Mouse (Mus musculus) B cell, adult 62 days (primary cell): ENCODE measurements around the gene Bmpr2. TPM values are rescaled to one million over a fixed set of nuclear protein-coding genes. Genes with fewer than 3 reads are reported as not detected.

Experiments used
- total RNA-seq: library from RNA; stranded (reverse); gene quantifications from 4 replicates; pipeline ENCODE4 v1.2.4, GENCODE M21; 2023

The Bmpr2 gene
- 0.77 to 2.4 TPM (median 1.9 TPM) in 4 replicates for total RNA-seq

DNA sequence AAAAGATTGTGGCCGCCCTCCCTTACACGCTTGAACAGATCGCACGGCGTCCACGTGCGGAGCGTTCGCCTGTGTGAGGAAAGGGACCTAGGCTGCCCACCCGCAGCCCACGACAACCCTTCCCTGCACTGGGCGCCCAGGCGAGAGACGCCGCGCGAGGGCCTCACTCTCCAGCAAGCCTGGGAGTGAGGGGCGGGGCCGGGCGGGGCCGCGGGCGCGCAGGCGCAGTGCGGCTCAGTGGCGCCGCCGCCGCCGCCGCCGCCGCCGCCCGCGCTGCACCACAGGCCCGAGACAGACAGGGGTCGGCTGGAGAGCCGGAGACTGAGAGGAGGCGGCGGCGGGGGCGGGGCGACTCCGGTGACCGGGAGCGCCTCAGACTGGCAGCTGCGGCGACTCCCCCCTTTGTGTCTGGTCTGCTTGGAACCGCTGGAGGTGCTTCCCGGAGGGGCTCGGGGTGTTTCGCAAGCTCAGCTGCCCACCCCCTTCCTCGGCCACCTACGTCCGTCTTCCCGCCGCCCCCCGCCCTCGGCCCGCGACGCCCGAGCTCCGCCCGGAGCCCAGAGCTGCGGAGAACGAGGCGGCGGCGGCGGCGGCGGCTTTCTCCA, at the start of gene Bmpr2:
Gene Bmpr2, plus strand, starts transcription at position 237 of the 605 bp plus-strand sequence.

DNA sequence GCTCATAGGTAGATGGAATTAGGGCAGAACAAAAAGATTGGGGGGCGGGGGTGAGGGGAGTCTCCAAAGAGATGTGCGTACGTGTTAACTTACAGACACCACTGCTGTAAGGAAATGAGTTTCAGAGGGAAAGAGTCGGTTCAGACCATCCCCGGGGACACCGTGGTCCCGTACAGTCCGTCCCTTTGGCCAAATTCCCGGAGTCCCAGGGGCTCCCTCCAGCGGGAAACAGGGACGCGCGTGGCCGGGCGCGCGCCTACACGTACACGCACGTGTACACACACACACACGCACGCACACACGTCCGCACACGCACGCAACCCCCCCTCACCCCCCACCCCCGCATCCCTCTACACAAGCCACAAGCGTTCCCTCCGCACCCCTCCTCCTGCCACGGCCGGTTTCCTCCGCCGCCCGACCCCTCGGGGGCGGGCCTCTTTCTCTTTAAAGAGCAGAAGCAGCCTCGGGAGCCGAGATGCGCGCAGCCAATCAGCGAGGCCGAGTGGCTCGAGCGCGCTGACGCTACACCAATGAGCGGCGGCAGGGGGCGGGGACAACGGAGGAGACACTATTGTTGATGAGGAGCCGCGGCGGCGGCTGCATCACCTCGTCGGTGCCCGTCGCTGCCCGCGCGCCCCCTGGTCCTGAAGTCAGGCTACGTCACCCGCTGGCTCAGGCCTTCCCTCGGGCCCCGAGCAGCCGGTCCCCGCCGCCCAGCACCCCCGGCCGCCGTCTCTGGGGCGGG, 149.4 kb downstream of the Bmpr2 start, which contains the start of gene Fam117b:
Gene Fam117b, plus strand, starts transcription at position 594 of the 745 bp plus-strand sequence.

Other genes starting within 250 kb of the Bmpr2 start
- gene Gm973, start 247.1 kb upstream of the Bmpr2 start, total RNA-seq, result not detected in 4 replicates
- 85.2 to 88.0 TPM (median 85.9 TPM) in 4 replicates for gene Sumo1, start 92.6 kb upstream of the Bmpr2 start, total RNA-seq
- gene Nop58, start 78.4 kb upstream of the Bmpr2 start, total RNA-seq, result 152 to 177 TPM (median 154 TPM) in 4 replicates
- gene Fam117b, start 149.6 kb downstream of the Bmpr2 start, total RNA-seq, result 52.8 to 65.3 TPM (median 55.8 TPM) in 4 replicates